8 mouse cellular contexts compared by ENCODE assay signal in the genomic region with DNA sequence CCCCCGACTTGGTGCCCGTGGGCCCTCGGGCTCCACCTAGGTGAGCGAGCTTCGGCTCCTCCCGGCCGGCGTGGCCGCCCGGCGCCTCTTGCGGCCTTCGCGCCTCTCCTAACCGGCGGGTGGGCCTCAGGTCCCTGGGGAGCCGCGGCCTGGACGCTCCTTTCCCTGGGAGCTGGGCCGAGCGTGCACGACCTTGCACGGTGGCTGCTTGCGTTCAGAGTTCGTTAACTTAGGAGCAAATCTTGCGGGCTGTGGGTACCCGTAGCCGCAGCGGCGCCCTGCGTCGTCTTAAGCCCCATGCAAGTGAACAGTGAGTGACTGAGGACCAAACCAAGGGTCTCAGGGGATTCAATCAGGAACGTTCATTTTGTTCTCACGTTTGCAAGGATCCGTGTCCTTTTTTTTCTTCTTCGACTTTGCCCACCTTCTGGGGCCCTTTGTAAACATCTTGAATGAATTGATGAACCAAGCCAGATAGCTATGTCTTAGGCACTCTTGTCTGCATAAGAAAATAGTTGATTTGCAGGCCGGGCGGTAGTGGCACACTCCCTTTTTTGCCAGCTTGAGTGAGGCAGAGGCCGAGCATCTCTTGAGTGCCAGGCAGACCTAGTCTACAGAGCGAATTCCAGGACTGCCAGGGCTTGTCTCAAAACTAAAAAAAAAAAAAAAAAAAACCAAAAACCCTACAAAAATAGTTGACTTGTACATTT. TPM values are rescaled to one million over a fixed set of nuclear protein-coding genes. Genes with fewer than 3 reads are reported as not detected.
DNase-seq lines count a peak whose midpoint lies in the region; ATAC-seq and TF ChIP-seq lines count a peak whose summit lies in the region.

No protein-coding gene starts in this region.

- no peak for TF ChIP-seq POLR2A in MEL (IDR thresholded peaks at IDR 0.05; ENCODE audit: control insufficient read depth in 1 of 2, insufficient read depth in 1 of 2, low read depth in 1 of 2, low read length in 2 of 2, poor library complexity in 1 of 2)

- no peaks in the 10 kb centered on the region for H3K27me3 ChIP-seq in MEL (ENCODE audit: control insufficient read depth in 1 of 2, insufficient read depth in 2 of 2, low read length in 2 of 2)
- H3K27me3 ChIP-seq in hindbrain, embryonic 14.5 days (ENCODE audit: control insufficient read depth, insufficient read depth, low read length) = no peaks in the 10 kb centered on the region
- peaks cover 2% of the 10 kb centered on the region for H3K27me3 ChIP-seq in megakaryocyte, embryonic 14.5 days (replicated peaks)

- H3K79me2 ChIP-seq in MEL (ENCODE audit: control insufficient read depth, insufficient read depth, low read length, poor library complexity) = peaks cover 35% of the 10 kb centered on the region

- TF ChIP-seq RAD21 in MEL (IDR thresholded peaks at IDR 0.05; ENCODE audit: low read depth, low read length) = no peak

- peaks cover 16 to 31% of the 10 kb centered on the region in 2 experiments for H3K36me3 ChIP-seq in MEL (ENCODE audit: control insufficient read depth in 1 of 2, insufficient read depth in 2 of 2, low read length in 2 of 2)
- peaks cover 25% of the 10 kb centered on the region for H3K36me3 ChIP-seq in hindbrain, embryonic 14.5 days (replicated peaks; ENCODE audit: control insufficient read depth, insufficient read depth)
- H3K36me3 ChIP-seq in megakaryocyte, embryonic 14.5 days (replicated peaks; ENCODE audit: low read length) = peaks cover 36% of the 10 kb centered on the region

- peak; percentile 55 for ATAC-seq in hindbrain, embryonic 14.5 days (ENCODE audit: low FRiP score)

- H3K27ac ChIP-seq in left cerebral cortex, adult 2 months = no peak overlapping the region
- peak overlapping the region; percentile 85 for H3K27ac ChIP-seq in MEL (ENCODE audit: control insufficient read depth, low read depth, low read length)
- H3K27ac ChIP-seq in hindbrain, embryonic 14.5 days = peak overlapping the region; percentile 91; the same call in 1 of the 2 replicates

- H3K4me1 ChIP-seq in MEL (ENCODE audit: control insufficient read depth in 1 of 2, insufficient read depth in 2 of 2, low read length in 2 of 2) = peaks cover 0 to 6% of the 10 kb centered on the region in 2 experiments; a peak in 2 of 4 replicates
- H3K4me1 ChIP-seq in hindbrain, embryonic 14.5 days (replicated peaks; ENCODE audit: control insufficient read depth, insufficient read depth, low read length) = peaks cover 6% of the 10 kb centered on the region
- peaks cover 18% of the 10 kb centered on the region for H3K4me1 ChIP-seq in megakaryocyte, embryonic 14.5 days

- peak overlapping the region; percentile 100 for H3K9ac ChIP-seq in MEL (ENCODE audit: control insufficient read depth, low read depth, low read length, poor library complexity, severe bottlenecking)
- H3K9ac ChIP-seq in hindbrain, embryonic 14.5 days = peak overlapping the region; percentile 86

- no peaks in the 10 kb centered on the region for H3K9me3 ChIP-seq in MEL (replicated peaks; ENCODE audit: insufficient read depth, low read length)
- H3K9me3 ChIP-seq in hindbrain, embryonic 14.5 days (ENCODE audit: control insufficient read depth, low read length) = no peaks in the 10 kb centered on the region
- H3K9me3 ChIP-seq in megakaryocyte, embryonic 14.5 days = no peaks in the 10 kb centered on the region

- intact Hi-C loops in left cerebral cortex, adult 2 months (cut with DNase I) = loop anchor here (1.0 to 10.0 kb wide), 4 partner anchors 57 to 678 kb away; a partner anchor contains a TSS

- 0 out of 4 replicates have a peak, but pooled peaks of 1 of the 2 experiments have one; percentile 21 for TF ChIP-seq EP300 in MEL (IDR thresholded peaks at IDR 0.05; ENCODE audit: low read depth in 1 of 2, low read length in 2 of 2)

- DNase-seq in left cerebral cortex, adult 2 months (ENCODE audit: extremely low spot score in 1 of 2, low spot score in 2 of 2) = no peak
- no peak for DNase-seq in left cerebral cortex, adult 11 months (ENCODE audit: low spot score)
- DNase-seq in MEL (ENCODE audit: low read depth, low spot score) = peak; percentile 67
- peak; percentile 42 for DNase-seq in c-Kit-positive CD71-positive TER-119-positive erythroid progenitor cells, embryonic 14.5 days (ENCODE audit: low spot score)
- DNase-seq in hindbrain, embryonic 14.5 days (ENCODE audit: low spot score) = no peak
- no peak for DNase-seq in urinary bladder, postnatal 25 days (ENCODE audit: low spot score)
- DNase-seq in adrenal gland, adult 18-20 months (ENCODE audit: low spot score in 2 of 2) = no peak

- peak overlapping the region; percentile 68 for H3K4me3 ChIP-seq in left cerebral cortex, adult 2 months
- H3K4me3 ChIP-seq in MEL (ENCODE audit: control insufficient read depth in 1 of 2, insufficient read depth in 1 of 2, low read depth in 2 of 2, low read length in 2 of 2) = peak overlapping the region; percentile 88 to 99
- H3K4me3 ChIP-seq in hindbrain, embryonic 14.5 days (replicated peaks; ENCODE audit: low read length) = peak overlapping the region; percentile 78
- H3K4me3 ChIP-seq in megakaryocyte, embryonic 14.5 days (replicated peaks) = peak overlapping the region; percentile 97

- WGBS in hindbrain, embryonic 14.5 days = under 1% methylated on average over 40 of the region's 40 CpGs

- TF ChIP-seq CTCF in left cerebral cortex, adult 2 months (IDR thresholded peaks at IDR 0.05) = no peak
- no peak for TF ChIP-seq CTCF in MEL (IDR thresholded peaks at IDR 0.05 in 2 of 3, conservative IDR thresholded peaks at IDR 0.05 in 1 of 3; ENCODE audit: control insufficient read depth in 1 of 3, insufficient read depth in 1 of 3, low read depth in 2 of 3, low read length in 3 of 3, poor library complexity in 1 of 3, severe bottlenecking in 1 of 3)

- peak overlapping the region; percentile 79 for H3K4me2 ChIP-seq in hindbrain, embryonic 14.5 days (replicated peaks)

TF ChIP-seq in MEL, 35 proteins besides CTCF, POLR2A, EP300 and RAD21:
- TF ChIP-seq MEF2A (IDR thresholded peaks at IDR 0.05; ENCODE audit: extremely low read depth, insufficient replicate concordance, low read depth, low read length, poor library complexity, severe bottlenecking) = no peak
- TF ChIP-seq MXI1 (IDR thresholded peaks at IDR 0.05; ENCODE audit: low read depth, low read length) = 0 out of 2 replicates have a peak, but pooled peaks have one; percentile 9
- no peak for TF ChIP-seq GABPA (IDR thresholded peaks at IDR 0.05; ENCODE audit: low read depth, low read length)
- TF ChIP-seq POLR2AphosphoS5 (IDR thresholded peaks at IDR 0.05; ENCODE audit: borderline replicate concordance, low read depth, low read length) = no peak
- TF ChIP-seq CHD1 (IDR thresholded peaks at IDR 0.05; ENCODE audit: low read depth, low read length) = peak; percentile 89; the same call in 1 of the 2 replicates
- no peak for TF ChIP-seq ZNF384 (IDR thresholded peaks at IDR 0.05; ENCODE audit: low read depth, low read length)
- peak; percentile 35; the same call in 1 of the 2 replicates for TF ChIP-seq MAX (IDR thresholded peaks at IDR 0.05; ENCODE audit: low read length)
- 0 out of 2 replicates have a peak, but pooled peaks have one; percentile 33 for TF ChIP-seq UBTF (IDR thresholded peaks at IDR 0.05; ENCODE audit: borderline replicate concordance, insufficient read depth, low read depth, low read length)
- no peak for TF ChIP-seq MYB (IDR thresholded peaks at IDR 0.05; ENCODE audit: low read depth, low read length)
- no peak for TF ChIP-seq CHD2 (IDR thresholded peaks at IDR 0.05; ENCODE audit: low read length)

RNA-seq across cellular contexts. Expression of a gene that starts 0.5 kb away (rescaled TPM):
- 10 to 100 TPM; 20.0 to 23.1 TPM for total RNA-seq in left cerebral cortex, adult 2 months (2021)
- total RNA-seq in MEL (2012; rRNA removed) = 120 and 127 TPM in 2 replicates
- 100 to 1,000 TPM; 216 to 756 TPM for polyA plus RNA-seq in MEL (2012; ENCODE audit: insufficient read depth in 1 of 2, insufficient read length in 2 of 2, low read depth in 1 of 2, low replicate concordance in 2 of 2, missing spikeins in 1 of 2)
- 22.6 and 22.8 TPM in 2 replicates for polyA plus RNA-seq in hindbrain, embryonic 14.5 days (2014; fragmentation: Nextera tagmentation; extraction: Ambion mirVana)
- polyA plus RNA-seq in megakaryocyte, embryonic 14.5 days (2012; ENCODE audit: insufficient read depth, low replicate concordance) = 8.6 and 13.7 TPM in 2 replicates
- total RNA-seq in adrenal gland, adult 18-20 months (2021) = 10 to 100 TPM; 17.7 to 29.2 TPM

RNA-seq across cellular contexts. Expression of a gene that starts 0.6 kb away (rescaled TPM):
- total RNA-seq in left cerebral cortex, adult 2 months (2021) = not detected
- 0.07 and 0.62 TPM in 2 replicates for total RNA-seq in MEL (2012; rRNA removed)
- polyA plus RNA-seq in MEL (2012; ENCODE audit: insufficient read depth in 1 of 2, insufficient read length in 2 of 2, low read depth in 1 of 2, low replicate concordance in 2 of 2, missing spikeins in 1 of 2) = 1 to 10 TPM in 1 of 2 experiments, not detected in 1; 2.6 TPM
- 0.50 and 0.73 TPM in 2 replicates for polyA plus RNA-seq in hindbrain, embryonic 14.5 days (2014; fragmentation: Nextera tagmentation; extraction: Ambion mirVana)
- polyA plus RNA-seq in megakaryocyte, embryonic 14.5 days (2012; ENCODE audit: insufficient read depth, low replicate concordance) = not detected in 2 replicates
- total RNA-seq in adrenal gland, adult 18-20 months (2021) = not detected

Comparison
In these comparisons a context has a peak if more than half of its experiments do, and no peak if none do; other contexts are left out.
1. DNase-seq: peak in MEL (single experiment) and c-Kit-positive CD71-positive TER-119-positive erythroid progenitor cells, embryonic 14.5 days (single experiment); none in left cerebral cortex, adult 2 months (0 of 2), left cerebral cortex, adult 11 months (single experiment), hindbrain, embryonic 14.5 days (single experiment), urinary bladder, postnatal 25 days (single experiment) and adrenal gland, adult 18-20 months (0 of 2).
2. Peak in every context shown above with its lines, with median percentiles within 50 percentile points of each other: H3K4me3 ChIP-seq.